Mouse (Mus musculus) cerebellum, adult 2 months (tissue): ENCODE measurements around the gene Syne3.

Experiments used
- CTCF ChIP-seq: fragments of 200-500 bp; IDR thresholded peaks from 2 replicates; pipeline ENCODE4 v1.5.1; 2011; ENCODE audit warnings: low read depth, mild to moderate bottlenecking, control low read depth, low read length, moderate library complexity, borderline replicate concordance; ENCODE audit not compliant: insufficient read depth
- POLR2A ChIP-seq: fragments of 200-500 bp; IDR thresholded peaks from 2 replicates; pipeline ENCODE4 v1.6.1; 2011; ENCODE audit warnings: low read length, control low read depth, borderline replicate concordance; ENCODE audit not compliant: insufficient read depth

- TF ChIP-seq POLR2A = no peak
- TF ChIP-seq CTCF = no peak
Observed at GRCm38 (mm10) chr12:104898718-104899117, 110.9 kb downstream of the Syne3 start.
